Mouse (Mus musculus): ENCODE data around the gene Cbr1.

DNA sequence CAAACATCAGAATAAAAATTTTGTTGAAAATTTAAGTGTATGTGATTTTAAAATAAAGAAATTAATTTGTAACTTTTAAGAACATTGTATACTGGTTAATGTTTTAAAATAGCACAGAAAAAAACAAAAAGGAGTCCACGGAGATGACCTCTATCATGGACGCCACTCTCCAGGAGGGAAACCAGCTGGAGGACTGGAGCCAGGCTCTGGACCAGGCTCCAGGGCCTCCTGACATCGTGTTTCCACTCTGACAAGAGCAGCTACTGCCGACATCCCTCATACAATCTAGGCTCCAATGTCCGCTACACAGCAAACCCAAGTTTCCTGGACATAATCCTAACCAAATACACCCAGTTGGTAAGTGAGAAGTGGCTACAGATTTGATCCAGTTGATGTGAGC, 9.9 kb upstream of the Cbr1 start:
- no peak for TF ChIP-seq CTCF (IDR thresholded peaks at IDR 0.05; ENCODE audit: control insufficient read depth, insufficient read depth, insufficient read length)
- TF ChIP-seq MYOG (IDR thresholded peaks at IDR 0.05; ENCODE audit: control insufficient read depth, extremely low read depth, insufficient read length): no peak
- no peak for TF ChIP-seq USF1 (IDR thresholded peaks at IDR 0.05; ENCODE audit: low read depth)
- no peak for TF ChIP-seq MAX (IDR thresholded peaks at IDR 0.05)
- TF ChIP-seq FOSL1 (IDR thresholded peaks at IDR 0.05; ENCODE audit: insufficient read depth, low read length, poor library complexity, severe bottlenecking): no peak
- TF ChIP-seq CEBPB (IDR thresholded peaks at IDR 0.05; ENCODE audit: low read depth): no peak

All from C2C12 (cell line).